Mouse (Mus musculus) frontal cortex, postnatal 25 days (tissue): ENCODE data around the gene Scyl1.
"Not testable (repeated sequence)": the region's sequence is repeated elsewhere in the genome, so short reads cannot be mapped to it uniquely, and the experiment has no call there.

Experiments
- DNase-seq, 2 experiments: peaks; one replicate each; pipeline ENCODE4 v3.0.0; 2022; ENCODE audit warnings: low spot score in 2 of 2

Scyl1 gene

GRCm38 (mm10) chr19:5770925-5771860, at the start of gene Scyl1:
Scyl1 (minus strand) TSS chr19:5771419.
- DNase-seq, result peak; percentile 74 to 82

DNA sequence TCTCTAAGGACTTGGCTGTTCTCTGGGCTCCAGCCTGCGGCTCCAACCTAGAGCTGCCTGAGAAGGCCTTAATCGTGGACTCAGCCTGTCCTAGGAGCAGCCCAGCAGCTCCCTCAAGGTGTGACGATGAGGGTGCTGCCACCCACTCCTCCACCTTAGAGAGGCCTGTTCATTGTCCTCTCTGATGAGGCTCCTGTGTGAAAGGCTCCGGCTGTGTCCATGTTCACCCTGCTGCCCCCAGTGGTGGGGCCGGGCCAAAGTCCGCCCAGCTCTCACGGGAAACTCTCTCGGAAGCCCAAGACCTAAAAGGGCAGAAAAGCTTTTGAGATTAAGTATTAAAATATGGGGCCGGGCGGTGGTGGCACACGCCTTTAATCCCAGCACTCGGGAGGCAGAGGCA, 48.3 kb upstream of the Scyl1 start:
- no peak for DNase-seq

- DNase-seq, result no peak
These were observed 47.4 kb upstream of the Scyl1 start for GRCm38 (mm10) chr19:5818590-5818977.

DNA sequence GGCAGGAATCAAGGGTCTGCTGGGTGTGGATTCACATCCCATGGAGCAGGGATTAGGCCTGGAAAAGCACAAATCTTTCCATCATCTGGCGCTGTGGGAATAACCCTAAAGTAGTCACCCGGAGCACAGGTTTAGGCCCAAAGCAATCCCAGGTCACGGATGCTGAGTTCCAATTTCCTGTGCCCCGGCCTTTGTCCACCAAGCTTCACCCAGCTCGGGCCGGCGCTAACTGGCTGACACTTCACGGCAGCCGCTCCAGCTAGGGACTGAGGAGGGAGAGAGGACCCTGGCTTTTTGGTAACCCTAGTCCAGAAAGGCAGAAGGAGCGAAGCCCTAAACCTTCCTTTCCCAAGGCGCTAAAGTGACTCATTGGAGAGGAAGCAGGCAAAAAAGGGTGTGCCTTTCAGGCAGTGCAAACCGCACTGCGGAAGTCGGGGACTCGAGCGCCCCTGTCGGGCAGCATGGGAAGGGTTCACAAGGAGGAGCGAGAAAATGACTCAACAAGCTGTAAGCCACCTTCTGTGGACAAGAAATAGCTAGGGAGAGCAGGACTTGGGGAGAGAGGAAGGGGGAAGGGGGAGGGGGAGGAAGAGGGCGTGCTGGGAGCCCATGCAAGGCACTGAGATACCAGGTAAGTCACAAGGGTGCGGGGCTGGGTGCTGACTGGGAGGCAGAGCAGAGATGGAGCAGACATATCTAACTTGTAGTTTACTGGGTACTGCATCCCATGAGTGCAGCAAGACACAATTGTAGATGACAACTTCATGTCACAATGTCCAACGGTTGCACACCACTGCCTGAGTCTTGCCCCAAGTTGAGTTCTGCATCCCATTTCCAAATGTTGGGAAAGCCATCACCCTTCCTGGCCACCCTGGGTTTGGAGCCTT, 46.7 kb upstream of the Scyl1 start:
- peak; percentile 70 to 75 for DNase-seq

GRCm38 (mm10) chr19:5815928-5816327, 44.7 kb upstream of the Scyl1 start:
- DNase-seq, result no peak

- DNase-seq, result no peak
These were observed 43.8 kb upstream of the Scyl1 start for GRCm38 (mm10) chr19:5815010-5815409.

- not testable (repeated sequence) for DNase-seq
These were observed 42.8 kb upstream of the Scyl1 start for GRCm38 (mm10) chr19:5814048-5814447.

DNA sequence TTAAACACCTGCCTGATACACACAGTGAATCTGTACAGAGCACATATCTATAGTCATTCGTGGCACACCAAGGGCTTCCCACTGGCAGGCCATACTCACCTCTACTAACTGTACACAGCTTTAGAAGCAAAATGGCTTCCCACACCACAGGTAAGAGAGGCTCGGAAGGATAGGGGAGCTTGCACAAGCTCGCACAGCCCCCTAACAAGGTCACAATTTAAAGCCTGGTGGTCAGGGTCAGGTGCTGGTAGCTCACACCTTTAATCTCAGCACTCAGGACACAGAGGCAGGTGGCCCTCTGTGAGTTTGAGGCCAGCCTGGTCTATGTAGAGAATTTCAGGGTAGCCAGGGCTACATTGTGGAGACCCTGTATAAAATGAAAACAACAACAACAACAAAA, 42.3 kb upstream of the Scyl1 start:
- no peak for DNase-seq

DNA sequence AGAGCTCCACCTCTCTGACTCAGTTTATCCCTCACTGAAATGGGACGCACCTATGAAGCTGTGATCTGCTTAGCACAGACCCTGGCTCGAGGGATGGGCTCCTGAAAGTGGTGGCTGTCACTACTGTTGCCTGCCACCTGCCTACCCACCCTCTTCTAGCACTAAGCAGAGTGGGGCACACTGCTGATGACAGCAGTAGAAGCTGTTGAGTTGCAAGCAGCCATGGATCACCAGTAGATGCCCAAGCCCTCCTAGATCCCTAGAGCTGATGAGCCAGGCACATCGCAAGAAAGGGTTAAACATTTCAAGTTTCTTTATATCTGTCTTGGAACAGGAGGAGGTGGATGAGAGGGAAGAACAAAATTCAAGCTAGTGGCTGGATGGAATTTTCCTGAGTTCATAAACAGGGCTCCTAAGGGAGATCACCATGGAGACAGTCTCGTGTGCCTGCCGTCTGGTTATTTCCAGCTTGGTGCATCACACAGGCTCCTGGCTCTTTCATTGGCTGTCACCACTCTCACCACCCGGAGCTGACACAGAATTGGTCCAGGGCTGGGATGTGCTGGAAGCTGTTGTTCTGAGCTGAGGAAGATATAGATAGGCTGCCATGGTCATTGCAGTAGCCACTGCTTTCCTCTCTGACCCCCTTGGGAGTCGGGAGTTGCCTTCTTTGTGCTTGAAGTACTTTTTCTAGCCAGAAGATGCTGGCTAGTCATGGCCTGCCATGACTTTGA, 40.7 kb upstream of the Scyl1 start:
- DNase-seq, result peak; percentile 74 to 82

DNA sequence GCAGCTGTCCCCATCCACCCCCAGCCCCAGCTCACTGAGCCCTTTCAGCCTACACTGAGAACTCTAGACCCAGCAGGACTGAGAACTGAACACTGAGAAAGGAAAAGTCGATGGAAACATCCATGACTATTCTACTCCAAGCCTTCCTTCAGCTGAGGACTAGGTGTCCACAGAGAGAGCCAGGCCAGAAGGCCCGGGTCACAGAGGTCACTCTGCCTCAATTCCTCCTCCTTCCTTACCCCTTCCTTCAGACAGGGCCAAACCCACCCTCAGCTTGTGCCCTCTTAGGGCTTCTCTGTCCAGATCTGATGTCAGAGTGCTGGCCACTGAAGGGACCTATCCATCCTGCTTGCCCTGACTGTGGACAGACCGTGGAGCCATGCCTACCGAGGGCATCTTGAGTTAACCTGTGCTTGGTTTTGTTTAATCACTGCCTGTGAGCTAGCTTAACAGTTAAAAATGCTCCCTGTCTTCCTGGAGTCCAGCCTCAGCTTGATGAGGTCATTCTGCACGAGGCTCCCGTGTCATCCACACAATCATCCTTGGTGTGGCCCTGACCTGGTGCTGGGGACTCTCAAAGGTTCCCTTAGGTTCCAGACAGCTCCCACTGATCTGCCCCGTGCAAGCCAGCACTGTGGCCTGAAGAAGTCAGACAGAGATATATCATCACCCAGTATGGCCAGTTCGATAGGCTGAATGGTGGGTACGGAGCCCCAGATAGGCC, 39.8 kb upstream of the Scyl1 start:
- DNase-seq, result no peak

- no peak for DNase-seq
These were observed 39.1 kb upstream of the Scyl1 start for GRCm38 (mm10) chr19:5810103-5810839.

DNA sequence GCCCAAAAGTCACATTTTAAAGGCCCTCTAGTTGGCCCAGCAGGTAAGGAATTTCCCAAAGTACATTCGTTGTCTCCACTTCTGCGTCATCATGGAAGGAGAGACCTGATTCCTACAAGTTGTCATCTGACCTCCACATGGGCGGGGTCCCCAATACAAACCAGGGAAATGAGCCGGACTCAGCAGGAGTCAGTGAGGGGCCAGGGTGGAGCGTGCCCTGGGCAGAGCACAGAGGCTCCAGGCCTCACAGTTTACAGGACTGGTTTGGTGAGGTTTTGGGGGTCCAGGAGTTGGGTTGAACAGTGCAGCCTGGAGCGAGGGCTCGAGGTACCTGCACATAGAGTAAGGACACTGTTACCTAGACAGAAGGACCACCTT, 38.5 kb upstream of the Scyl1 start:
- no peak for DNase-seq

- no peak for DNase-seq
These were observed 37.9 kb upstream of the Scyl1 start for GRCm38 (mm10) chr19:5808955-5809711.

DNA sequence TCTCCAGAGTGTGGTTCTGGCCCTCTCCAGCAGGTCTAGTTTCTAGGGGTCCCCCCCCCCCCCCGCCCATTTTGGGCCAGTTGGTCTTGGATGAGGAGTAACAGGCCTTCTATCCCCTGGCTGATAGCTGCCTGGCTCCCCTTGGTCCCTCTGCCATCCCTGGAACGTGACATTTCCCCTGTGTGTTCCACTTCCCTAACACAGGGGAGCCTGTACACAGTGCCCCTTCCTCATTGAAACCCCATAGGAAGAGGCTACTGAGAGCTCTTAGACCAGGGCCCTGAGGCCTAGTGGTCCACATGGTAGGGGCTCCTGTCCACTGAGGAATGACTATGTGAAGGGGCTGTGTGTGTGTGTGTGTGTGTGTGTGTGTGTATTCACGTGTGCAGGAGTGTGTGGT, 36.5 kb upstream of the Scyl1 start:
- no peak for DNase-seq

DNA sequence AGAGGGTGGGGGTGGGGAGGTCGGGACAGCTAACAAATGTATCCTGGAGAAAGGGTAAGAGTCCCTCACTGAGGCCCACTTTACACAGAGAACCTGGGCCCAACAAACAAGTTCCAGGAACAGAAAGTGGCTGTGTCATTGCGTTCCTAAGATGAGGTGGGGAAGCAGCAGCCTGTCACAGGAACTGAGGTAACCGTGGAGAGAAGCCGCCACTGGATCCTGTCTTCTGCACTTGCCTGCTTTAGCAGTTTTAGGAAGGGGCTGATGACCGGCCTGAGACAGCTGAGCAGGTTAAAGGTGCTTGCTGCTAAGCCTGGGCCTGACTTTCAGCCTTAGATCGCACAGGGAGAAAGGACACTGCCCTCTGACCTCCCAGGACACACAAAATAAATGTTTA, 35.6 kb upstream of the Scyl1 start:
- DNase-seq, result no peak

- no peak for DNase-seq
These were observed 35.0 kb upstream of the Scyl1 start for GRCm38 (mm10) chr19:5806051-5806808.

GRCm38 (mm10) chr19:5804371-5804899, 33.2 kb upstream of the Scyl1 start:
- no peak for DNase-seq

- DNase-seq, result no peak
These were observed 32.7 kb upstream of the Scyl1 start for GRCm38 (mm10) chr19:5803881-5804279.
